Mouse (Mus musculus) stomach, postnatal 0 days (tissue): ENCODE data around the gene Yy1.

ENCODE experiments used
- CTCF ChIP-seq: IDR thresholded peaks from 2 replicates; pipeline ENCODE4 v1.5.1; 2016; ENCODE audit warnings: antibody characterized with exemption, low read depth, mild to moderate bottlenecking, moderate library complexity
- EP300 ChIP-seq: optimal IDR thresholded peaks from 2 replicates; pipeline ENCODE3; 2016; ENCODE audit warnings: antibody characterized with exemption

DNA sequence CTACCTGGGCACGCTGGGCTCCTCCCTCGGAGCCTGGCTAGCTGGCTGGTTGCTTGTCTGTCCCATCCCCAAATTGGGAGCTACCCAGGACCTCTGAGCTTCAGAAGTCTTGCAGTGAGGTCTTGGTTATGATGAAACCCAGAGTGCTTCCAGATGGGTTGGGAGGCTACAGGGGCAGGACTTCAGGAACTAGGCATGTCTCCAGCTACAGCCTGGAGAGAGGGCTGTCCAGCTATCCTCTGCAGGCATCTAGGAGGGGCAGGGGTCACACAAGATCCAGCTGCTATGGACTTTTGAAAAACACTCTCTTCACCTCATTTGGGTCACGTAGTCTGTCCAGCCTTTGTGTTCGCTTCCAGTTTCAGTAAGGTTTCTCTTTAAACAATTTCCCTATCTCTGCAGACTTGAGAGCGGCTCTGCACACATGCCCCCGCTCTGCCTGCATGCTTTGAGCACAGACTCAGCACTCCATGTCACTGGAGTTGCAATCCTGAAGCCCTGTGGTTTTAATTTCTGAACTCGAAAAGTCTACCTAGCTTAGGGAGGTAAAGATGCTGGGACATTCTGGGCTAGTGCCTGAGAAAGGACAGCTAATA, 64.9 kb downstream of the Yy1 start:
- TF ChIP-seq CTCF: no peak
- TF ChIP-seq EP300: no peak
